Mouse (Mus musculus) hematopoietic stem cell, adult 5-6 weeks (primary cell): ENCODE results near the gene Stat6. TPM values are rescaled to one million over a fixed set of nuclear protein-coding genes. Genes with fewer than 3 reads are reported as not detected.
A peak's percentile ranks its signal among the peaks of the same experiment; 100 is the strongest.

Experiments used
- ATAC-seq, 2 experiments: fragments of 125-278 bp in 1 of 2; replicated peaks in 1 of 2; 2 replicates each; pipeline ENCODE4 v1.8.0; 2016 to 2017; ENCODE audit warnings: inconsistent platforms in 2 of 2, mild to moderate bottlenecking in 2 of 2, moderate number of reproducible peaks in 2 of 2, low read depth in 1 of 2, moderate TSS enrichment in 1 of 2; ENCODE audit not compliant: low FRiP score in 2 of 2, poor library complexity in 2 of 2, severe bottlenecking in 2 of 2, insufficient read depth in 1 of 2, low TSS enrichment in 1 of 2
- total RNA-seq: library from RNA; stranded (forward); fragments of 172-1452, 232-1000 nt; gene quantifications from 2 replicates; pipeline ENCODE4 v1.2.3, GENCODE M21; 2017

The Stat6 gene
- total RNA-seq, 1 experiment from 2014 or later: 49.8 TPM

DNA sequence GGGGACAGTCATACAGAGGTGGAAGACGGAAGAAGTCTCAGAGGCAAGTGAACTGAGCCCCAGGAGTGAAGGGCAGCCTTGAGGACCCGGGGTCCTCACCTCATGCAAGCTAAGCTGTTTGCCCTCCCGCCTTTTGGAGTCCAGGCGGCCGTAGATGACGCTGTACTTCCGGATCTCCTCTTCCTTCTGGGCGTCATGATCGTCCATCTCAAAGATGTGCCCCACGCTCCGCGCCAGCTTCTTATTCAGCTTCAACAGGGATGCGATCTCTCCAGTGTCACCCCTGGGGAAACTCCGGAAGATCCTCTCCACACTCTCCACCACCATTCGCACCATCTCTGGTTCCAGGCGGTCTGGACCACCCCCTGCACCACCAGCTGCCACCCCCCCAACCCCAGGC lies 21.4 kb downstream of the Stat6 start:
- no peak for ATAC-seq

DNA sequence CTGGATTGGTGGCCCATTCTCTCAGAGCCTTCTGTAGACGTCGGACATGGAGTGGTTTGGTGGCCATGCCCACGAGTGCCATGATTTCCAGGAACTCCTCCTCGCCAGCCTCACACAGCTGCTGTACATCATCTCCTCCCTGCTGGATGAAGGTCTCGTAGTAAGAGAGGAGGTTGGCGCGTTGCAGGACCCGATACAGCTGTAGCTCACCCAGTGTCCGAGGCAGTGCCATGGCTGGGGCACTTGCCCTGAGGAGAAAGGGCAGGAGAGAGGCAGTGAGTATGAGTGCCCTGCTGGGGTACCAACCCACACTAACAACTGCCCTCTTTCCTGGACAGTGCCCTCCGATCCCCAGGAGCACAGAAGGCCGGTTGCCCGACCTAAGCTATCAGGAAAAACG lies 22.1 kb downstream of the Stat6 start:
- no peak for ATAC-seq

DNA sequence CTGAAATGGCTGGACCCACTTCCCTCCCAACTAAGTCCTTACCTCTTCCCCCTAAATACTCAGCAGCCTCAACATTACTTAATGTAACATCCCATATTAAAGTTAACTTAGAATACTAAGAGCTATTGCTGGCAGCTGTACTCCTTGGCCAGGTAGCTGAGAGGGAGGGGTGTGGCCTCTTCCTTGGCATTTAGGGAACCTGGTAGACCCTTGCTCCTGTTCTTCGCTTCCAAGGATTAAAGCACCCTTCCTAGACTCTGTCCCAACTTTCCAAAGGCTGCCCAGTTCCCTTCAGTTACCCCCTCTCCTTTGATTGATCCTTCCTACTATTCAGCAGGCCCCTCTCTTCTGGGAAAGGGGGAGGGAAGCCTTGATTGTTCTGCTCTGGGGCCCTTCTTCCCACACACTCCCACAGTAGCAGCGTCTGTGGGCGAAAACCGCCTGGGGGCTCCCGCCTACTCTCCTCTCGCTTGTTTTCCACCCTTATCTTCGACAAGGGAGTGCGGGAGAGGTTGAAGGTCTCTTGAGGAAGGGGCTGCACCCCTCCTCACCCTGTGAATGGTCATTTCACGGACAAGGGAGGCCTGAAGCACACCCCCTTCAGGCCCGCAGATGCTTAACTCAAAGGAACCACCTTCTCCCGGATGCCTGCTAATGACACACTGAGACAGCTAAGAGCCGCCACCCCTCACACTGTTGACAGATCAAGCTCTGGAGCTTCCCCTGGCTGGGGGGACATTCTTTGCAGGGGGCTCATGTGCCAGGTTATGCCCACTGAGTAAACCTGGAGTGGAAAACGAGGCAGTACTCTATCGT lies 22.8 kb downstream of the Stat6 start:
- no peak for ATAC-seq

DNA sequence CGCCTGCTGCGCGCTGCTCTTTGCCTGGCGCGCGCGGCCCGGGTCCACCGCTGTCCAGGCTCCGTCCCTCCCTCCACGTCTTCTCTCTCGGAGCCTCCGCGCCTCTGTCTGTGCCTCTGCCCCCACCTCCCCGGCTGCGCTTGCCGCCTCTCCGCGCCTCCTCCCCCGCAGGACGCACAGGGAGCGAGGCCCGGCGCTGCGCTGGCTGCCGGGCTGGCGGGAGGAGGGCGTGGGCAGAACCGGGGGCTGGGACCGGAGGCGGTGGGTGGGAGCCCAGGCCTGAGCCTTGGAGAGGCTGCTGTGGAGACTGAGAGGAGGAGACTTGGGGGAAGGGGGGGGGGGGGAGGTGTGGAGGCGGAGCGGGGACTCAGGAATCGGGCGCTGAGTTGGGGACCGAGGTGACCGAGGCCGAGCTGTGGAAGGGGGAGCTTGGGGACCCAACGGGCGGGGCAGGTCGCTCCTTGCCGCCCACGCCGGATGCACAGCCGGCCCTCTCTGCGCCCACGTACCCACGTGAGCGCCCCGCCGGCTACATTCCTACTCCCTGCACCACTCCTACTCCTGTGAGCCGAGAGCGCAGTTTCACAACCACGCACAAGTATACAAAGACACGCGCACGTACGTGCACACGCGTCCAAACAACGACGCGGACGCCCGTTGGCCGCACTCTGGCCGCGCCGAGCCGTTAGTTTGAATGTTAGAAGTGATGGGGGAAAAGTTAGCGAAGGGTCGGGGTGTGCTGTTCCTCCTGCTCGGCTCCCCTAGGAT lies 23.9 kb downstream of the Stat6 start, which contains the start of gene Nemp1:
Gene Nemp1 (plus strand): TSS at position 401 of the 768 bp plus-strand sequence.
- ATAC-seq: peak; percentile 20 to 40

DNA sequence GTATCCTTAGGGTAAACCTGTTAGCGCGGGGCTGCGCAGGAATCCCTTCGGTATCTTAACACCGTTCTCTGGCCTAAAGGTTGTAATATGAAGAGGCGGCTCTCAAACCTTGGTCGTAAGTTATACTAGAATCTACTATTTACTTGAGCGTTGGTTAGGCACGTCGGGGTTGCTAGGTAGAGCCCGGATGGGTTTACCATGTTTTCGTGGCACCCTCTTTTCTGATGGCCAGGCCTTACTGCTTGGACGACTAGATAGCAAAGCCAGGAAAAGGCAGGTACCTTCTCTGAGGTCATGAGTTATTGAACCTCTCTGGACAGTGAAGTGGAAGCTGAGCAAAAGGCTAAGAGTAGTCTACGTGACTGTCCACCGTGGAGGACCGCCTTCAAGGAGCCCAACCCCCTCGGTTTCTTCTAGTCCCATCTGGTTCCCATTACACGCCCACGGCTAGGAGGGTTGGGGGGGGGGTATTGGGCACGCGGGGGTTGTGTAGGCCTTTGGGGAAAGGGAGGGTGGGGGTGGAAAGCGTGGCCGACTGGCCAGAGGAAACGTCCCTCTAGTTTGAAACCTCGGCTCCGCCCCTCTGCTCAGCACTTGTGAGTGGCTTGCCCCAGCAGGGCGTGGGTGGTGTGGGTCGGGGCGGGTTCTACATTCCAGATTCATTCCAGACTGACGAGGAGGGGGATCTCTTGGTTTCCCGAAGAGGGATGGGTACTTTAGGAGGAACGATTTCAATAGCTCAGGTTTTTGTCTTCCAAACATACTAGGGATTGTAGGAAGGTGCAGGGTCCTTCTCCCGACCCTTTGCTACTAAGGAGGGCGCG lies 24.7 kb downstream of the Stat6 start:
- peak; percentile 30 to 39; a peak in 2 of 4 replicates for ATAC-seq

DNA sequence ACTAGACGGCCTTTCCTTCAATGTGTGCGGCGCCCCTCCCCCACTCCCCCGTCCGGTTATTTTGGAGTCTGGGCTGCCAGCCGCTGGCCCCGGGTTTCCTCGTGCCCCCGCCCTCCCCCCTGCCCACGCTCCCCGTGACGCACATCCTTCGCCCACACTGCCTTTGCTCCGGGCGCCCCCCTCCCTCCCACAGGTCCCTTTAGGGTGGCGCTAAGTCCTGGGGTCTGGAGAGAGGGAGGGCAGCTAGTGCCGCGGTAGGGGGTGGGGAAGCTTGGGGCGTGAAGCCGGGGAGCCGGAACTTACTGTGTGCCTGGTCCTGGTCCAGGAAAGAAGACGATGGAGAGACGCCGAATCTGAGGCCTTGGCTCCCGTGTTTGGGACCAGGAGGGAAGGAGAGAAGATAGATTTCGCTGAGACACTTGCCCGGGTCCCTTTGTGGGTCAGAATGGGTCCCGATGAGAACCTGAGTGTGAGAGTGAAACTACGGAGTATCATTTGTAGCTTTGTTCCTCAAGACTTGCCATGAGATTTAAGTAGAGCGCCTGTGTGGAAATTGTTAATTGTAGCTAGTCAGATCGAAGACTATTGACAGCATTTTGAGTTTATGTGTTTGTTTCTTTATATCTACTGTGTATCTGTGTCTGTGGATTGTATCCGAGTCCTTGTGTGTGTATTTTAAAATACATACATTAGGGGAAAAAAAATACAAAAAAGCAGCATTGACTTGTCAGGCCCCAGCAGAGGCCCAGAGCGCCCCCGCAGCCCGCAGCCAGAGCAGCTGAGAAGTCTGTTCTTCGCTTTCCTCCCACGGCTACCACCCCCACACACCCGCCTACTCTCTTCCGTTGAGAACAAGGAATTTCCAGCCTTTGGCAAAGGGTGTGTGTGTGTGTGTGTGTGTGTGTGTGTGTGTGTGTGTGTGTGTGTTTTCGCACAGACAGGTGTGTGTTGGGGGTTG lies 25.6 kb downstream of the Stat6 start, which contains the start of gene Nab2:
Gene Nab2 (minus strand): TSS at position 476 of the 958 bp plus-strand sequence.
- ATAC-seq: peak; percentile 52 to 63

DNA sequence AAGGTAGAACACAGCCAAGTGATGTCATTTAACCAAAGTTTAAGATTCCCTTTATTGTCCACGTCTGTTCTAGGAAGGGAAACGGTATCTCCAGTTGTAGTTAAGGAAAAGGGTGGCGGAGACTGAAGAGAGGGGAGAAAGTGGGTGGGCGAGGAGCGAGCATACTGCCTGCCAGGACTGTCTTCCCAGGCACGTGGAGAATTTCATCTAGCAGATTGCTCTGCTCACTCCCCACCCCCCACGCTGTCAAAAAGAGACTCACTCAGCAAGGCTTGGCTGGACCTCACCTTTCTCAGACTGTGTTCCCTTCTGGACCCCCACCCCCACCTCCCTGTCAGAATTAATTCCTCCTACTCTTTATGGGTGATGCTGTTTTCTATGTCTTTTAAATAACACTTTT lies 26.4 kb downstream of the Stat6 start:
- ATAC-seq: no peak

DNA sequence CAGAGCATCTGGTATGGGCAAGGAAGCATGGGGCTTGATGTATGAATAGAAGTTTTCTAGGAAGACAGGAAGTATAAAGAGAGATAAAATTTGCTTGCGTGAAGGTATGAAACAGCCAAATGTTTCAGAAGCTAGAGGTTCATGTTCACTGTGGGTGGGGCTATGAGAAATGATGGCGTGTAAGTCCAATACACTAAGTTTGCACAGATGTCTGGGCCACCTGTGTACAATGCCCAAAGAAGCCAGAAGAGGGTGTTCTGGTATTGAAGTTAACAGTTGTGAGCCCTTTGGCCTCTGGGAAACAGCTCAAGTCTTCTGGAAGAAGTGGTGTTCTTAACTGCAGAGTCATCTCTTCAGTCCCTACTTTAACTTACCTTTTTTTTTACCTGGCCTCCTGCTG lies 27.4 kb downstream of the Stat6 start:
- ATAC-seq: no peak

DNA sequence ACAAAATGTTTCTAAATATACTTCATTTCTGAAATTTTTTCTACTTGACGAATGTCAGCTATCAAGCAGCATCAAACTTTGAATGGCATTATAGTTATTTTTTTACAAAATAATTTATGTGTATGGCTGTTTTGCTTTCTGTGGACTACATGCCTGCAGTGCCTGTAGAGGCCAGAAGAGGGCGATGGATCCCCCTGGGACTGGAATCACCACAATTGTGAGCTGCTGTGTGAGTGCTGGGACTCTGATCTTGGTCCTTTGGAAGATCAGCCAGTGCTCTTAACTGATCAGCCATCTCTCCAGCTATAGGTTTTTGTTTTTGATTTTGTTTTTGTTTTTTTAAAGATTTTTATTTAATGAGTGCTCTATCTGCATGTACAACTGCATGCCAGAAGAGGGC lies 28.5 kb downstream of the Stat6 start:
- ATAC-seq: no peak

DNA sequence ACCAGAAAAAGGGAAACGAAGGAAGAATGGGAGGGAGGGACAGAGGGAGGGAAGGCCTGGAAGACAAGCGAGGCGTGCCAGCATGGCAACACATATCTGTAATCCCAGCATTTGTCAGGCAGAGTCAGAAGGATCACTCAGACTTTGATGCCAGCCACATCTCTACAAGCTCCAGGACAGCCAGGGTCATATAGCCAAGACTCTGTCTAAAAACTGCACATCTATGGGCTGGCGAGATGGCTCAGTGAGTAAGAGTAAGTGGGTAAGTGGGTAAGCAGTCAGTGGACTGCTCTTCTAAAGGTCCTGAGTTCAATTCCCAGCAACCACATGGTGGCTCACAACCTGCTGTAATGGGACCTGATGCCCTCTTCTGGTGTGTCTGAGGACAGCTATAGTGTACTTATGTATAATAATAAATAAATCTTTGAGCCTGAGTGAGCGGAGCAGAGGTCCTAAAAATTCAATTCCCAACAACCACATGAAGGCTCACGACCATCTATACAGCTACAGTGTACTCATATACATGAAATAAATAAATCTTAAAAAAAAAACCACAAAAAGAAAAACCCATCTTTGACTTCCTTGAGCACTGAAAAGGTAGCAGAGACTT lies 31.4 kb downstream of the Stat6 start:
- ATAC-seq: no peak

DNA sequence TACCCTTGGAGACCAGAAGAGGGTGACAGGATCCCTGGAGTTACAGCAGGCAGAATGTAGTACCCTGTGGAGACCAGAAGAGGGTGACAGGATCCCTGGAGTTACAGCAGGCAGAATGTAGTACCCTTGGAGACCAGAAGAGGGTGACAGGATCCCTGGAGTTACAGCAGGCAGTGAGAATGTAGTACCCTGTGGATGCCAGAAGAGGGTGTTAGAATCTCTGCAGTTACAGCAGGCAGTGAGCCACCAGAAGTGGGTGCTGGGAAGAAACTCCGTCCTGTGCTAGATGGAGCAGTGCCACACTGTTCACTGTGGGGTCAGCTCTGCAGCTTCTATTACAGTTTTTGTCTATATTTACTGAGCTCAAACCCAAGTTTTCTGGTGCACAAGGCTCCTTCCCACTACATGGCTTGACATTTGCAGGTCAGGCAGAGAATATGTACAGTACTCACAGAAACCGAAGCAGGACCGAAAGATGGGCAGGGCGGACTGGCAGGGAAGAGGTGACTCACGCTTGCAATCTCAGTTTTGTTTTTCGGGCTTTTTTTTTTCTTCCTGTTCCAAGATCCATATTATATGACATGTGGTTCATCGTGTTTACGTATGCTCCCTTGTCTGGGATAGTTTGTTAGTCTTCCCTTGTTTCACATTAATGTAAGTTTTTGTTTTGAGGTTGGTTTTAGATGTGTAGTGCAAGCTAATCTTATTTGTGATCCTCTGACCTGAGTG lies 32.2 kb downstream of the Stat6 start:
- ATAC-seq: peak; percentile 71 to 80

DNA sequence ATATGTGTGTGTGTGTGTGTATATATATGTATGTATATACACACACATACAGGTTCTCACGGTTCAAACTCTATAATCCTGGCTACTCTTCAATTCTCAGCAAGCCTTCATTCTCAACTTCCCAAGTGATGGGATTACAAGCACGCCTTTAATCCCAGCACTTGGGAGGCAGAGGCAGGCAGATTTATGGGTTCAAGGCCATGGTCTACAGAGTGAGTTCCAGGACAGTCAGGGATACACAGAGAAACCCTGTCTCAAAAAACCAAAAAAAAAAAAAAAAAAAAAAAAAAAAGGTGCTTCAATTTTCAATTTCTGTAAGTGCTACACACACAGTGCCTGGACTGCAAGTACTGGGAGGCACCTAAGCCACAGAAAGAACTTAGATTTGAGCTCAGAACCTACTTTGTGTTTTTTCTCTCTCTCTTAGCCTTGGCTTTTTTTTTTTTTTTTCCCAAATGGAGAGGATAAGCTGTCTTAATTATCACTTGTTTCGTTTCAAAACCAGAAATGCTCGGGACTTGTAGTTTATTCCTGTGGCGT lies 33.1 kb downstream of the Stat6 start:
- no peak for ATAC-seq

DNA sequence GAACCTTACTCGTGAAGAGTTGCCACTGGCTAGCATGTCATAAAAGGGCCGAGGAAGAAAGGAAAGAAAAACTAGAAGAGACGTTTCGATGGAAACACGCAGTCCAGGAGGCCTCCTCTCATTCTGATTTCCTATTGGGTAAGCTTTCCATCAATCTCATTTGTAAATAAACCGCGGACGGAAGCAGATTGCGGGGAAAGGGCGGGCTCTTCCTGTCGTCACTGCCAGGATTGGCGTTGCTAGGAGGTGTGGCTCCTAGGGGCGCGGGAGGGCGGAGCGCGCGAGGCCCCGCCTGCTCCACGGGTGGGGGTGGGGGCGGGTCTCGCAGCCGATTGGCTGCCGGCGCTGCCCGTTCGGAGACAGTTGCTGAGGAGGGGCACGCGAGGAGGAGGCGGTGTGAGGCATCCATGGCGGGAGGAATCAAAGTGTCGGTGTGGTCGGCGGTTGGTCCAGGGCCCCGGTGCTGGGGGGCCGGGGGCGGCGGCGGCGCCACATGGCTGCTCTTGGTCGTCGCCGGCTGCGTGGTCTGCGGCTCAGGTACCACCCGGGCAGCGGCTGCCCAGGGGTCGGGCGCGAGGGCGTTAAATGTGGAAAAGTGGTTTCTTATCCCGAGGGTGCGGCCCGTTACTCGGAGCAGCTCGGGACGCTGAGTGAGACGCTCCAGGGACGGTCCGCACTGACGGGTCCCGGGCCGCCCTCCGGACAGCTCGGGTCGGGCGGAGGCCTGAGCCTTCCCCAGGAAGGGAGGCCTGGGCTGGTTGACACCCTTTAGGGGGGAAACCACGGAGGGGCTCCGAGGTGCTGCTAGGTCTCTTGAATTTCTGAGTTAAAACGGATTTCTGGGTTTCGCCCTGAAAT lies 34.1 kb downstream of the Stat6 start:
- peak; percentile 80 to 89 for ATAC-seq

DNA sequence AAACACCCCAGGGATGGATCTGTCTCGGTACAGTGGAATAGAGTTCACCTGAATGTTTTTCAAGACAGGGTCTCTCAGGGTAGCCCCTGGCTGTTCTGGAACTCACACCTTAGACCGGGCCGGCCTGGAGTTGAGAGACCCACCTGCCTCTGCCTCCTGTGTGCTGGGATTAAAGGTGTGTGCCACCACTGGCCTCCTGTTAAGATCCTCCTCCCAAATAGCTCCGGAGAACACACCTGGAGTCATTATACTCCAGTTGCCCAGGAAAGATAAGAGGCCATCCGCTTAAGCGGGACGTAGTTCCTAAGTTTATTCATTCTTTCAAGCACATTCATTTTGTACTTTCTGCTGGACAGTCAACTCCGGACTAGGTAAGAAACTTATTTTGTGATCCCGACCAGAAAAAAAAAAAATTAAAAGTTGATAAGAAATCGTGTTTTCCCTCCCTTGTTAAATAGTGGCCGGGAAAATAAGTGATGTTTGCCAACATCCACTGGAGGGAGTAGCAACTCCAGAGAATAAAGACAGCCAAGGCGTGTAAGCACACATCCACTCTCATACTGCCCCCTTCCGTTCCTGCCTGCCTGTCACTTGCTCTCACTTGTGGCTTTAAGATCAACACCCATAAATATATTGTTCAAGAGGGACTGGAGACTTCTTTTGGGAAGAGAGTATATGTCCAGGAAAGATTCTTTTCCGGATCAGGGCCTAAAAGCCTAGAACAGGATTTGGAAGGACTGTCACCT lies 35.0 kb downstream of the Stat6 start:
- ATAC-seq: peak; percentile 39 to 56; a peak in 3 of 4 replicates
